In genomic region chr15:99663964-99664599, GRCm38 (mm10) we compare ENCODE assay signal across 7 mouse cellular contexts. TPM values are rescaled to one million over a fixed set of nuclear protein-coding genes. Genes with fewer than 3 reads are reported as not detected.
A peak's percentile ranks its signal among the peaks of the same experiment; 100 is the strongest.
DNase-seq lines count a peak whose midpoint lies in the region; ATAC-seq lines count a peak whose summit lies in the region.

No protein-coding gene starts in this region.

- no peaks in the 10 kb centered on the region for H3K9me3 ChIP-seq in embryonic facial prominence, embryonic 10.5 days
- no peaks in the 10 kb centered on the region for H3K9me3 ChIP-seq in midbrain, embryonic 13.5 days

- peak overlapping the region; percentile 61 for H3K4me3 ChIP-seq in embryonic facial prominence, embryonic 10.5 days
- H3K4me3 ChIP-seq in midbrain, embryonic 13.5 days (replicated peaks): peak overlapping the region; percentile 41

- peaks cover 42% of the 10 kb centered on the region for H3K4me1 ChIP-seq in embryonic facial prominence, embryonic 10.5 days
- peaks cover 55% of the 10 kb centered on the region for H3K4me1 ChIP-seq in midbrain, embryonic 13.5 days (replicated peaks)

- WGBS in embryonic facial prominence, embryonic 10.5 days: 4% methylated on average over 17 of the region's 17 CpGs
- 4% methylated on average over 17 of the region's 17 CpGs for WGBS in midbrain, embryonic 13.5 days

- H3K9ac ChIP-seq in midbrain, embryonic 13.5 days (replicated peaks): peak overlapping the region; percentile 62

- H3K4me2 ChIP-seq in midbrain, embryonic 13.5 days (replicated peaks): peak overlapping the region; percentile 66

- H3K27ac ChIP-seq in embryonic facial prominence, embryonic 10.5 days (replicated peaks): peak overlapping the region; percentile 73
- H3K27ac ChIP-seq in midbrain, embryonic 13.5 days: peak overlapping the region; percentile 88

- H3K27me3 ChIP-seq in embryonic facial prominence, embryonic 10.5 days (replicated peaks; ENCODE audit: low read depth, poor library complexity, severe bottlenecking): peaks cover 78% of the 10 kb centered on the region
- H3K27me3 ChIP-seq in midbrain, embryonic 13.5 days: 0 out of 2 replicates have a peak, but pooled peaks cover 2% of the 10 kb centered on the region

- DNase-seq in right cerebral cortex, postnatal 10 days (ENCODE audit: low spot score in 2 of 2): peak; percentile 47 to 60
- DNase-seq in right cerebral cortex, postnatal 14 days: no peak
- no peak for DNase-seq in embryonic facial prominence, embryonic 10.5 days (ENCODE audit: low spot score)
- DNase-seq in layer of hippocampus, adult 11-12 months (ENCODE audit: low spot score): peak; percentile 59
- DNase-seq in ovary, postnatal 36 days (ENCODE audit: low spot score): no peak

- no peak; the same call in 1 of the 2 replicates for ATAC-seq in midbrain, embryonic 13.5 days
- ATAC-seq in inflammation-experienced regulatory T-cells, adult 6 months: no peak

- H3K36me3 ChIP-seq in embryonic facial prominence, embryonic 10.5 days (replicated peaks): no peaks in the 10 kb centered on the region
- no peaks in the 10 kb centered on the region for H3K36me3 ChIP-seq in midbrain, embryonic 13.5 days

RNA-seq across cellular contexts. Expression of gene Asic1, which starts 6.1 kb away (rescaled TPM):
- polyA plus RNA-seq in embryonic facial prominence, embryonic 10.5 days (2016; fragmentation: Nextera tagmentation; extraction: Ambion mirVana): 3.2 and 4.9 TPM in 2 replicates
- 48.0 and 54.5 TPM in 2 replicates for polyA plus RNA-seq in midbrain, embryonic 13.5 days (2015; fragmentation: Nextera tagmentation; extraction: Ambion mirVana)
- polyA plus RNA-seq in inflammation-experienced regulatory T-cells, adult 6 months (2017; shearing (Covaris generic)): under 1 TPM in 2 of 3 experiments, not detected in 1; 0.20 to 0.40 TPM

RNA-seq across cellular contexts. Expression of gene Racgap1, which starts 12.6 kb away (rescaled TPM):
- polyA plus RNA-seq in embryonic facial prominence, embryonic 10.5 days (2016; fragmentation: Nextera tagmentation; extraction: Ambion mirVana): 146 TPM in 2 replicates
- 118 and 125 TPM in 2 replicates for polyA plus RNA-seq in midbrain, embryonic 13.5 days (2015; fragmentation: Nextera tagmentation; extraction: Ambion mirVana)
- 100 to 1,000 TPM in 1 of 3 experiments, 10 to 100 TPM in 2; 18.4 to 106 (median 18.6) TPM for polyA plus RNA-seq in inflammation-experienced regulatory T-cells, adult 6 months (2017; shearing (Covaris generic))

RNA-seq across cellular contexts. Expression of gene Smarcd1, which starts 37.8 kb away (rescaled TPM):
- 83.3 and 89.1 TPM in 2 replicates for polyA plus RNA-seq in embryonic facial prominence, embryonic 10.5 days (2016; fragmentation: Nextera tagmentation; extraction: Ambion mirVana)
- 137 and 145 TPM in 2 replicates for polyA plus RNA-seq in midbrain, embryonic 13.5 days (2015; fragmentation: Nextera tagmentation; extraction: Ambion mirVana)
- 10 to 100 TPM in 2 of 3 experiments, 1 to 10 TPM in 1; 8.4 to 15.5 (median 10.5) TPM for polyA plus RNA-seq in inflammation-experienced regulatory T-cells, adult 6 months (2017; shearing (Covaris generic))

RNA-seq across cellular contexts. Expression of gene Gm17349, which starts 41.2 kb away (rescaled TPM):
- not detected in 2 replicates for polyA plus RNA-seq in embryonic facial prominence, embryonic 10.5 days (2016; fragmentation: Nextera tagmentation; extraction: Ambion mirVana)
- not detected in 2 replicates for polyA plus RNA-seq in midbrain, embryonic 13.5 days (2015; fragmentation: Nextera tagmentation; extraction: Ambion mirVana)
- not detected for polyA plus RNA-seq in inflammation-experienced regulatory T-cells, adult 6 months (2017; shearing (Covaris generic))

RNA-seq across cellular contexts. Expression of gene Gpd1, which starts 53.2 kb away (rescaled TPM):
- 0.42 and 0.55 TPM in 2 replicates for polyA plus RNA-seq in embryonic facial prominence, embryonic 10.5 days (2016; fragmentation: Nextera tagmentation; extraction: Ambion mirVana)
- polyA plus RNA-seq in midbrain, embryonic 13.5 days (2015; fragmentation: Nextera tagmentation; extraction: Ambion mirVana): 1.3 and 1.6 TPM in 2 replicates
- polyA plus RNA-seq in inflammation-experienced regulatory T-cells, adult 6 months (2017; shearing (Covaris generic)): under 1 TPM in 2 of 3 experiments, not detected in 1; 0.24 to 0.39 TPM

Comparison
In these comparisons a context has a peak if more than half of its experiments do, and no peak if none do; other contexts are left out.
1. DNase-seq: peak in right cerebral cortex, postnatal 10 days (2 of 2) and layer of hippocampus, adult 11-12 months (single experiment); none in right cerebral cortex, postnatal 14 days (single experiment), embryonic facial prominence, embryonic 10.5 days (single experiment) and ovary, postnatal 36 days (single experiment).